Mouse (Mus musculus) cerebral cortex, adult 2 months (tissue): ENCODE data around the gene Kcnh2.

Source experiments
- WGBS: fragments of 180-500 bp; shearing (Covaris S2); methylation state at CpG from one replicate; pipeline ENCODE4 v1.1.7; 2018; 5-methylcytosine and 5-hydroxymethylcytosine counted together

Kcnh2 gene

DNA sequence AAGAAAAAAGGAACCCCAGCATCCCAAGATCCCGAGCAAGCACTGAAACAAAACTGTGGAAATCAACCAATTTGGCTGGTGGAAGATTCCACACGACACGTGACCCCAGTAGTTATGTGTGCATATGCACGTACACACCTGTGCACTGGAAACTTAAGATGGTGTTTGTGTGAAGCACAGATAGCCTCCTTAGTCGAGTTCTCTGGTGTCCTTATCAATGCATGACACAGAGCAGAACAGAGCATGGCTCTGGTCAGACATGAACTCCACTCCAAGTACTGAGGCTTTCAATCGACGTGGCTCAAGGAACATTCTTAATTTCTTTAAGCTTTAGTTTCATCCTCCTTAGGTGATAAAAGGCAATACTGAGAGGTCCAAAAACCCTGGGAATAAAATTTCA is 5.1 kb downstream of the Kcnh2 start:
- WGBS = 93% methylated on average over 7 of the region's 7 CpGs

DNA sequence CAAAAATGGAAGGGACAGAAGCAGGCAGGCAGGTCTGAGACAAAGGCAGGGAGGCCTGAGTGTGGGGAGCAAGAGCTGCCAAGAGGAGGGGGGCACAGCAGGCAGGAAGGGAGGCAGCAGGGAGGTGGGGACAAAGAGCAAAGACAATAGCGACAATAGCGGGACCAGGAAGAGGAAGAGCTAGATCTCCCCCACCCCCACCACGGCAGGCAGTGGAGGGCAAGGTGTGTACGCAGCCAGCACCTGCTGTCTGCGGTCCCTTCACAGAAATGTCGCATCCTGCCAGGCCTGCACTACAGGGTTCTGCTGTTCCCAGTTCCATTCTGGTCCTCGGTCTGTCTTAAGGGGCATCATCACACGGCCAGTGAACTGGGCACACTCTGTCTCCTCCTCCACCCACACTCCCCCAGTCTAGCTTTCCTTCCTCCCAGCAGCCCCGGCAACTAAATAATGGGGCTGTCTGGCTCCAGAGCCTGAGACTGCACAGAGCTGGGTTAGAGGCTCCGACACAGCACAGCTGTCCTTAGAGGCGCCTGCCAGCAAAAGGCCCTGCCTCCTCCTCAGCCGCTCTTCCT is 6.8 kb downstream of the Kcnh2 start:
- WGBS = 38% methylated on average over 12 of the region's 12 CpGs

GRCm38 (mm10) chr5:24343977-24344436 is 7.4 kb downstream of the Kcnh2 start:
- WGBS = 49% methylated on average over 2 of the region's 2 CpGs

DNA sequence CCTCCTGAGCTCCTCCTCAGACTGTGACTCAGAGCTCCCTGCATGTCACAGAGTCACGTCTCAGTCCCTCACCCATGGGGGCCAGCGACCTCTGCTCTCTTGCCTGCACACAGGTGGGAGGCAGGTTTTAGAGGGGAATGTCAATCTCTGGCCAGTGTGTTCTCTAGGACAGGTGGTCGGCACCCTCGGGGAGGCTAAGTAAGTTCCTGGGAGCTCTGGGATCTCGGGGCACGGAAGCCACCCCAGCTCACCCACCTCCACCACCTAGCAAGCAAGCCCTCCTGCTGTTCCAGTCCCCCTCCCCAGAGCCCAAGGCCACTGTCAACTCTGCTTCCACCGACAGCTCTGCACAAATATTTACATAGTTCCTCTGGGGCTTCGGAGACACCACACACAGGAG is 8.4 kb downstream of the Kcnh2 start:
- WGBS = 85% methylated on average over 8 of the region's 8 CpGs

GRCm38 (mm10) chr5:24342205-24342963 is 9.0 kb downstream of the Kcnh2 start:
- 81% methylated on average over 14 of the region's 14 CpGs for WGBS

DNA sequence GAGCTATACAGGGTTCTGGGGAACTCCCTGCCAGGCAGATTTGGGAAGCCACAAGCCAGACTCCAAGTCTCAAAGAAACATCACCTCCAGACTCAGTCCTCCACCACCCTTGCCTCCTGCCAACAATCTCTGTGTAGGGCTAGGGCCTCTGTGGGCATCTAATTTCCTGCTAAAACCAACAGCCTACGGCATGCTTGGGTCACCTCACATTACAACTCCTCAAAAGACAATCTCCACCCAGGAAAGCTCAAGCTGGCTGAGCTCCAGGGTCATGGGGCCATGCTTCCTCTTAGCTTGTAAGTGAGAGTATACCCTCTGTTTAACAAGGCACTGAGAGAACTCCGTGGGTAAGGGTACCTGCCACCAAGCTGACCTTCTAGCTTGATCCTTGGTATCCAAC is 13.6 kb downstream of the Kcnh2 start:
- 78% methylated on average over 2 of the region's 2 CpGs for WGBS

- WGBS = 44% methylated on average over 9 of the region's 9 CpGs
These were observed 14.0 kb downstream of the Kcnh2 start for GRCm38 (mm10) chr5:24337366-24337765.

DNA sequence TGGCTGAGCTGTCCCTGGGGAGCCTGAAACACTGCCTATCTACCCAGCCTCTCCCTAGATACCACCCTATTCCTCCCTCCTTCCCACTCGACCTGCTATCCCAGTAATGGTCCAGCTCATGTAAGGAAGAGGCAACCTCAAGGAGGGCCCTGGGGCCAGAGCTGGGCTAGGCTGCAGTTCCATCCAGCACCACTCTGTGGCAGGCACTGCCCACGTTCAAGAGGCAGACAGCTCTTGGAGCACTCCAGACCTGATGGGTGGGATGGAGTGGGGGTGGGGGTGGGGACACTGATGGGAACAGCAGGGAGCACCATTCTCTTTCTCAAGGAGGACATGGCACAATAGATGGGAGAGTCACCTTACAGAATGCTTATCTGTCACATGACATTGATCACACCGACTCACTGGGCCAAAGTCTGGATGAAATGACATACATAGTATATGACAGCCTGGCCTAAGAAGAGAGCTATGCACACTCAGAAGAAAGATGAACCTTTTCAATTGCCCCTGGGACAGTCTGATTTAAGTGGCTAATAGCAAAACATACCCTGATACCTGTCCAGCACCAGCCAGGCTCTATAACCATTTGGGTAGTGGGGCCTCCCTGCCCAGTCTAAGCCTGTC is 15.4 kb downstream of the Kcnh2 start:
- WGBS = 37% methylated on average over 3 of the region's 3 CpGs

DNA sequence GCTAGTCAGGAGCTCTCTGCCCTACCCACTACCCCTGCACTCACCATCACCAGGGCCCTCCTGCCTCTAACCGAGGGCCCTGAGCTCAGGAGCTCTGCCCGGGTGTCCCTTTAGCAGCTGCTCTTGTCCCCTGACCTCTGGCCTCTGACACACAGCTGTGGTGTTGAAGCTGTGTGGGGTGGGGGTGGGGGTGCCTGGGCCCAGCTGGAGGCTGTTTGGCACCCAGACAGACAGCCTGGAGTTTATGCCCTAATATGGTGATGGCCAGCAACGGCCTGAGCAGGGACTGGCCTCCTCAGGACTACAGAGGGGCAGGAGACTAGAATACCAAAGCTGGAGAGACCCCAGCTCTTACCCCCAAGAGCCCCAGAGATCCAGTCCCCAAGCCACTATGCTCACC is 16.7 kb downstream of the Kcnh2 start:
- 63% methylated on average over 3 of the region's 3 CpGs for WGBS

GRCm38 (mm10) chr5:24332401-24332800 is 19.0 kb downstream of the Kcnh2 start:
- WGBS = 88% methylated on average over 4 of the region's 4 CpGs

DNA sequence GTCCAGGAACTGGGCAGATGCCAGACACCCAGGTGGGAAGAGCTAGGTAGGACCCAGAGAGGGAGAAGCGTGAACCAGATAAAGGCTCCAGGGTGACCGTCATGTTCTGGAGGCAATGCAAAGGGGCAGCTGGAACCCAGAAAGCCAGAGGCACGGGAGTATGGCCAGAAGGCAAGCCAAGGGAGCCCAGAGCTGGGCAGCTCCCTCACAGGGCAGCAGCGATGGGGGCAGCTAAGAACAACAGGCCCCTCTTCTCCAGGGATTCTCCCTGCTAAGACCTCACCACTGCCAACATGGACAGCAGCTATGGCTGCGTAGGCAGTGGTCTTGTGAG is 21.5 kb downstream of the Kcnh2 start:
- WGBS = 71% methylated on average over 5 of the region's 5 CpGs

- whole genome bisulfite sequencing = 25% methylated on average over 26 of the region's 27 CpGs
These were observed 22.0 kb downstream of the Kcnh2 start for GRCm38 (mm10) chr5:24329212-24329964.

- WGBS = 71% methylated on average over 6 of the region's 6 CpGs
These were observed 22.6 kb downstream of the Kcnh2 start for GRCm38 (mm10) chr5:24328813-24329211.

DNA sequence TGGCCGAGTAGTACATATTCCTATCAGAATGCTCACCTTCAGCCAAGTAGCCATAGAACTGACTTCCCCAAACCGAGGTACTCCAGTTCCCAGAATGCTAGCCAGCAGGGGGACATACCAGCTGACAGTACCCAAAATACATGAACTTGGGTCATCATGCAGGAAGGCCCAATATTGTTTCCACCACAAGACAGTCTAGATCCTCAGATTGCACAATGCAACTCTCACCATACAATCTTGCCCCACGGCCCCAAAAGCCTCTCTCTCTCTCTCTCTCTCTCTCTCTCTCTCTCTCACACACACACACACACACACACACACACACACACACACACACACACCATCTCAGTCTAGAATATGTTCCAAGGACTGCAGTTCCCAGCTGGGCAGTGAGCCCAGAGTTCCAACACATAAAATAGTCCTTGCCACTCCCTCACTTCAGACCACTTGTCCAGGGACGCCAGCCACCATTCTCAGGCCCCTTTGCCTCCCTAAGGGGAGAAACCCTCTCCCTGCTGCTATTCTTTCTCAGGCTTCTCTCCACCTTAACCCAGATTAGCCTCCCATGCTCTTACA is 24.5 kb downstream of the Kcnh2 start:
- WGBS = 49% methylated on average over 4 of the region's 4 CpGs

GRCm38 (mm10) chr5:24326166-24326841 is 25.1 kb downstream of the Kcnh2 start:
- WGBS = 96% methylated on average over 15 of the region's 15 CpGs

GRCm38 (mm10) chr5:24325251-24325650 is 26.2 kb downstream of the Kcnh2 start:
- WGBS = 66% methylated on average over 14 of the region's 14 CpGs

DNA sequence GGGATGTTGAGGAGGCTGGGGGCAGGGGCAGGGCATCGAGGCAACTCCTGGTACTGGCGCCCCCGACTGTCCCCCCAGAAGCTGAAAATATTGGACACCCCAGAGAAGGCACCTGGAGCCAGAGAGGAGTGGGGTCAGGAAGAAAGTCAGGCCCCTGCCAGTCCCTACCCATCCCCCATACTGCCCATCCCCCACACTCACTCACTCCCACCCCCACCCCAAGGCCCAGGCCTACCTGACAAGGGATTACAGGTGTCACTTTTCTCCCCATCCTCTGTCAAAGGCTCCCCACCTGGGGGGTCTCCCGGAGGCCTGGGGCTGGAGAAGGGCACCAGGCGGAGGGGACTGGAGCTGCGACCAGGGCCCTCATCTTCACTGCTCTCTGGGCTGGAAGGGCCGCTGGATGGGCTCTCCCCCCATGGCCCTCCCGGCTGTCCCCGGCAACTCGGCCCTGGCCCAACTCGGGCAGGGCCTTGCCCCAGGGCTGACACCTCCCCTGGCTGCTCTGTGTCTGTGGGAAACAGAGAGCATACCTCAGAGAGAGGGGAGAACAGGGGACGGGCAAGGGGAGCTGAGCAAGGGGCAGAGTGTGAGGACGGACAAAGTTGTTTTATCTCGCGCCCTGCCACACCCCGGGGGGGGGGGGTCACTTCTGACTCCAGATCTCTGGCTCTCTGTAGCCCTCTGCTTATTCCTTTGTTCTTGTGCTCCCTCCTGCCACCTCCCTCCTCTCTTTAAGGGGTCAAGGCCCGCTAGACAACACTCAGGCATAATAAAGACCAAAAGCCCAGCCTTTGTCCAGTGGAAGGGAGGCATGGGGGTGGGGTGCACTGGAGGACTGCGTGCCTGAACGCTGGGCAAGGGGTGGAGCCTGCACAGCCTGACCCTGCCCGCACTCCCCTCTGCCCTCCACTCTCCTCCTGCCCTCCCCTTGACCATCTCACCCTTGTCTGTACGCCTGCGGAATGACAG is 29.4 kb downstream of the Kcnh2 start:
- 42% methylated on average over 22 of the region's 22 CpGs for WGBS

- 75% methylated on average over 5 of the region's 5 CpGs for WGBS
These were observed 30.5 kb downstream of the Kcnh2 start for GRCm38 (mm10) chr5:24320894-24321293.

DNA sequence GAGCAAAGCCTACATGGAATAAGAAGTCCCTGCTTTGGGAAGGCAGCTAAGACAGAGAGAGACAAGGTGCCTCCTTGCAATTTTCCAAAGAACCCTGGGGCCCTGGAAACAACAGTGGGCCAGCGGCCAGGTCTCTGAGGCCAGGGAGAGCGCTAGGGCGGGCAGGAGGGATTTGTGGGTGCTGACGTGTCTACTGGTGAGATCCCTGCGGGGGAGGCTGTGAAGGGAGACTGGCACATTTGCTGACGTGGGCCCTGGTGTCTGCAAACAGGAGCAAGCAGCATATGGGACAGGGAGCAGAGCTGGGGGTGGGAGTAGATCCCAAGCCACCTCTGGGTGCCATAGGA is 31.0 kb downstream of the Kcnh2 start:
- WGBS = 35% methylated on average over 6 of the region's 6 CpGs

- 36% methylated on average over 13 of the region's 13 CpGs for WGBS
These were observed 31.5 kb downstream of the Kcnh2 start for GRCm38 (mm10) chr5:24319776-24320466.
